Mouse (Mus musculus) erythroblast, embryonic 14.5 days (primary cell): ENCODE data around the gene Ipo13.

Source experiments
- GATA1 ChIP-seq: IDR thresholded peaks from 2 replicates; pipeline ENCODE4 v1.6.1; 2012; ENCODE audit warnings: low read length, inconsistent platforms, mixed read lengths
- TAL1 ChIP-seq: IDR thresholded peaks from 3 replicates; pipeline ENCODE4 v1.6.1; 2012; ENCODE audit warnings: low read length, inconsistent platforms, mixed read lengths

DNA sequence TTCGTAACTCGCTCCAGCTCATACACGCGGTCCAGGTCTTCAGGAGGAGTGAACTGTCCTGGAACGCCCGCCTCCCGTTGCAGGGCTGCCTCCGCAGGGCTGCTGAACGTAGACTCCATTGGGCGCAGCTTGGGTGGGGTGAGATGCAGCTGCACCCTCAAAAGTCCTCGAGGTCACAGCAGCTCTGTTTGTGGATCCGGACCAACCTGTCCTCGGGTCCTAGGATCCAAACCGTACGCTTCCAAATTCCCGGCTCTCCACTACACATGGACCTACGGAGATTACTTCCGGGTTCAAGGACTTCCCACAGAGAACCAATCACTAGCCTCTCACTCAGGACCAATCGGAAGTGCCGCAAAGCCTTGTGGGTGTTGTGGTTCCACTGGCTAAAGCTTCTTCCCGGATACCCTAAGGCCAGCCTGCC is 23.0 kb downstream of the Ipo13 start, which contains the start of gene Dph2:
- TF ChIP-seq GATA1, result no peak
- no peak for TF ChIP-seq TAL1
